Mouse (Mus musculus) stomach, postnatal 0 days (tissue): ENCODE results near the gene Pde10a.

Experiments
- CTCF ChIP-seq: IDR thresholded peaks from 2 replicates; pipeline ENCODE4 v1.5.1; 2016; ENCODE audit warnings: antibody characterized with exemption, low read depth, mild to moderate bottlenecking, moderate library complexity
- EP300 ChIP-seq: optimal IDR thresholded peaks from 2 replicates; pipeline ENCODE3; 2016; ENCODE audit warnings: antibody characterized with exemption

GRCm38 (mm10) chr17:8812228-8812865 lies 287.2 kb downstream of the Pde10a start:
- TF ChIP-seq CTCF (no peak), EP300 (no peak)
